16 mouse cellular contexts compared by ENCODE assay signal in the genomic region with DNA sequence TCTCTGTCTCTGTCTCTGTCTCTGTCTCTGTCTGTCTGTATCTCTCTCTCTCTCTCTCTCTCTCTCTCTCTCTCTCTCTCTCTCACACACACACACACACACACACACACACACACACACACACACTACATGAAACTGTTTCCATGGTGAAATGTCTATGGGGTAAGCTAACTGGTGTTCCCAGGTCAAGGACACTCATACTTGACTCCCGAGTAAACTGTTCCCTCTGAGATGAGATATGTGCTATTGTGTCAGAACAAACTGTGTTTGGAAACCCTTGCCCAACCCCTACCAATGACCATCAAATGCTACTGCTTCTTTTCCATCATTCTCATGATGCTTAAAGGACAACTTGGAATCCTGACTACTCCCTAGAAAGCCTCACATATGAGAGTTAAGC. TPM values are rescaled to one million over a fixed set of nuclear protein-coding genes. Genes with fewer than 3 reads are reported as not detected.
DNase-seq lines count a peak whose midpoint lies in the region; TF ChIP-seq lines count a peak whose summit lies in the region.
"Not testable (repeated sequence)": the region's sequence is repeated elsewhere in the genome, so short reads cannot be mapped to it uniquely, and the experiment has no call there.
"Had no signal": no experiment of that assay in that cellular context is flagged by ENCODE, and none has a peak within 500 bp of the region (broad histone marks: within the 10 kb centered on the region; RNA-seq: fewer than 3 reads in every experiment).

No protein-coding gene starts in this region.

- not testable (repeated sequence) for H3K27ac ChIP-seq in liver, adult 2 months (replicated peaks; ENCODE audit: insufficient read depth, low read depth, low read length)

- peaks cover 17% of the 10 kb centered on the region for H3K4me1 ChIP-seq in liver, adult 2 months (ENCODE audit: control insufficient read depth, insufficient read depth, low read length)

- not testable (repeated sequence) for TF ChIP-seq POLR2A in liver, adult 2 months (IDR thresholded peaks at IDR 0.05; ENCODE audit: extremely low read depth, insufficient read depth, low read length)

- not testable (repeated sequence) for H3K9ac ChIP-seq in liver, adult 2 months (ENCODE audit: low read depth, low read length)

- WGBS in liver, adult 2 months = 23% methylated on average over 1 of the region's 1 CpGs

- TF ChIP-seq CTCF in liver, adult 2 months (IDR thresholded peaks at IDR 0.05; ENCODE audit: low read depth, low read length) = not testable (repeated sequence)

- H3K79me2 ChIP-seq in liver, adult 2 months (ENCODE audit: control insufficient read depth, insufficient read depth, low read length) = not testable (repeated sequence)

- H3K4me3 ChIP-seq in liver, adult 2 months (ENCODE audit: insufficient read depth, low read depth, low read length) = not testable (repeated sequence)

- not testable (repeated sequence) for H3K36me3 ChIP-seq in liver, adult 2 months (ENCODE audit: control insufficient read depth, insufficient read depth, low read length)

- DNase-seq in adrenal gland, adult (ENCODE audit: inconsistent age in 2 of 2, low spot score in 1 of 2) = peak; percentile 14 to 50
- peak; percentile 13 for DNase-seq in adrenal gland, adult 8-10 months
- peak; percentile 5 for DNase-seq in adrenal gland, postnatal 14 days
- peak; percentile 86 for DNase-seq in liver, adult 2 months (ENCODE audit: extremely low read depth, low read depth, low spot score)
- peak; percentile 3 for DNase-seq in testis, postnatal 14 days (ENCODE audit: low spot score)

- H3K27me3 ChIP-seq in liver, adult 2 months (ENCODE audit: control insufficient read depth, insufficient read depth, low read length) = not testable (repeated sequence)

RNA-seq across cellular contexts. Expression of gene Serpina1a, which starts 3.5 kb away (rescaled TPM):
- total RNA-seq in adrenal gland, adult 8-10 months (2022) = 1 to 10 TPM in 1 of 4 experiments, under 1 TPM in 2, not detected in 1; 0.56 to 1.4 (median 0.70) TPM
- 22.0 and 362 TPM in 2 replicates for total RNA-seq in adrenal gland, postnatal 14 days (2021)
- total RNA-seq in liver, adult 2 months (2014; rRNA removed) = 6,488 and 8,697 TPM in 2 replicates
- polyA plus RNA-seq in liver, adult 2 months (2012; rRNA removed) = 6,371 and 7,029 TPM in 2 replicates
- total RNA-seq: CH12.LX, ES-E14, MEL had no signal
- polyA plus RNA-seq: activated CD4-positive, CD25-positive, alpha-beta regulatory T cell, adult 4 months; C2C12; CD4-positive, CD25-positive, alpha-beta regulatory T cell, adult 4 months; cerebellum, adult 2 months; G1E had no signal

RNA-seq across cellular contexts. Expression of gene Serpina1b, which starts 36.7 kb away (rescaled TPM):
- 1 to 10 TPM in 3 of 4 experiments, under 1 TPM in 1; 0.86 to 4.1 (median 1.9) TPM for total RNA-seq in adrenal gland, adult 8-10 months (2022)
- total RNA-seq in adrenal gland, postnatal 14 days (2021) = 53.3 and 891 TPM in 2 replicates
- total RNA-seq in liver, adult 2 months (2014; rRNA removed) = 9,611 and 9,715 TPM in 2 replicates
- 8,562 and 8,619 TPM in 2 replicates for polyA plus RNA-seq in liver, adult 2 months (2012; rRNA removed)
- total RNA-seq: CH12.LX, ES-E14, MEL had no signal
- polyA plus RNA-seq: activated CD4-positive, CD25-positive, alpha-beta regulatory T cell, adult 4 months; C2C12; CD4-positive, CD25-positive, alpha-beta regulatory T cell, adult 4 months; cerebellum, adult 2 months; G1E had no signal

RNA-seq across cellular contexts. Expression of gene Serpina1c, which starts 37.8 kb away (rescaled TPM):
- 1 to 10 TPM in 1 of 4 experiments, under 1 TPM in 1, not detected in 2; 0.93 to 4.6 TPM for total RNA-seq in adrenal gland, adult 8-10 months (2022)
- 28.0 and 511 TPM in 2 replicates for total RNA-seq in adrenal gland, postnatal 14 days (2021)
- total RNA-seq in liver, adult 2 months (2014; rRNA removed) = 6,010 and 6,410 TPM in 2 replicates
- 8,302 and 8,890 TPM in 2 replicates for polyA plus RNA-seq in liver, adult 2 months (2012; rRNA removed)
- total RNA-seq: adrenal gland, postnatal 25 days; CH12.LX; ES-E14; G1E; MEL had no signal
- polyA plus RNA-seq: activated CD4-positive, CD25-positive, alpha-beta regulatory T cell, adult 4 months; brain, embryonic 14.5 days; C2C12; CD4-positive, CD25-positive, alpha-beta regulatory T cell, adult 4 months; cerebellum, adult 2 months; G1E; Patski had no signal

Comparison
In these comparisons a context has a peak if more than half of its experiments do, and no peak if none do; other contexts are left out.
1. RNA of gene Serpina1b, which starts 36.7 kb away (total RNA-seq): 9,611 to 9,715 TPM in liver, adult 2 months and 53.3 to 891 TPM in adrenal gland, postnatal 14 days; 0.86 to 4.1 TPM in adrenal gland, adult 8-10 months; every median in the first group is over 10 times any median in the second.
2. DNase-seq: peak in every context shown above with its lines; median percentile 86 in liver, adult 2 months; 32 in adrenal gland, adult; 13 in adrenal gland, adult 8-10 months; 5 in adrenal gland, postnatal 14 days; 3 in testis, postnatal 14 days.